Mouse (Mus musculus) frontal cortex, postnatal 10 days (tissue): ENCODE results near the gene Etl4.

Source experiments
- DNase-seq, 2 experiments: peaks; one replicate each; pipeline ENCODE4 v3.0.0; 2022; ENCODE audit warnings: low spot score in 2 of 2, mixed read lengths in 1 of 2

Etl4 gene

GRCm38 (mm10) chr2:19909171-19909899 is at the start of gene Etl4:
Etl4 (plus strand) TSS chr2:19909780.
- DNase-seq, result peak; percentile 58 to 76

DNA sequence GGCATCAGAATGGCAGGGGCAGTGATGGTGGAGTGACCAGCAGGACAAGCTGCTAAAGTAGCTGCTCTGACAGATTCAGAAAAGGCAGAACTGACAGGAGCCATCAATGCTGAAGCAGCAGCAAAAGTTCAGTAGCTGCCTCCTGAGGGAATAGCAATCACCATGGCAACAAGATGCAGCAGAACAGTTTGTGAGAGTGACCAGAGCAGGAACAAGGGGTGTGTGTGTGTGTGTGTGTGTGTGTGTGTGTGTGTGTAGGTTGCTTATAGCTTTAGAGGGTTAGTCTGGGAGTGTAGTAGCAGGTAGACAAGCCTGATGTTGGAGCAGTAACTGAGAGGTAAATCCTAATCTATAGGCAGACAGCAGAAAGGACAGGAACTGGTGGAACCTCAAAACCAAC is 40.4 kb upstream of the Etl4 start:
- no peak for DNase-seq

- no peak for DNase-seq
Measured at GRCm38 (mm10) chr2:19871881-19872280, 37.7 kb upstream of the Etl4 start.

DNA sequence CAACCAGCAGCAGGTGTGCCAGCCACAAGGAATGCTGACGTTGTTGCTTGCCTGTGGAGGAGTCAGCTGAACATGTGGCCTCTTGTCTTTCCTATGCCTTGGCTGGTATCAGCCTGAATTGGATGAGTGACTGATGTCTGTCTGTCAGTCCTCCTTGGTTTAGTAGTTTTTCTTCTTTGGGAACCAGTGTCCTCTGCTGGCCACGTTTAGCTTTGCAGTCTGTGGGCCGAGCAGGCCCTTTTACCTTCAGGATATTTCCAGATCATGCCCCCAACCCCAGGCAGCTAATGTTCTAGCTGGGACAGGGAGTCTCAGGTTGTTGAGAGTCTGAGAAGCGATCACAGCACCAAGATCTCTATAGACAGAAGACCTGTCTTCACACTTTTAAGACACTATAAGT is 18.7 kb upstream of the Etl4 start:
- no peak for DNase-seq

DNA sequence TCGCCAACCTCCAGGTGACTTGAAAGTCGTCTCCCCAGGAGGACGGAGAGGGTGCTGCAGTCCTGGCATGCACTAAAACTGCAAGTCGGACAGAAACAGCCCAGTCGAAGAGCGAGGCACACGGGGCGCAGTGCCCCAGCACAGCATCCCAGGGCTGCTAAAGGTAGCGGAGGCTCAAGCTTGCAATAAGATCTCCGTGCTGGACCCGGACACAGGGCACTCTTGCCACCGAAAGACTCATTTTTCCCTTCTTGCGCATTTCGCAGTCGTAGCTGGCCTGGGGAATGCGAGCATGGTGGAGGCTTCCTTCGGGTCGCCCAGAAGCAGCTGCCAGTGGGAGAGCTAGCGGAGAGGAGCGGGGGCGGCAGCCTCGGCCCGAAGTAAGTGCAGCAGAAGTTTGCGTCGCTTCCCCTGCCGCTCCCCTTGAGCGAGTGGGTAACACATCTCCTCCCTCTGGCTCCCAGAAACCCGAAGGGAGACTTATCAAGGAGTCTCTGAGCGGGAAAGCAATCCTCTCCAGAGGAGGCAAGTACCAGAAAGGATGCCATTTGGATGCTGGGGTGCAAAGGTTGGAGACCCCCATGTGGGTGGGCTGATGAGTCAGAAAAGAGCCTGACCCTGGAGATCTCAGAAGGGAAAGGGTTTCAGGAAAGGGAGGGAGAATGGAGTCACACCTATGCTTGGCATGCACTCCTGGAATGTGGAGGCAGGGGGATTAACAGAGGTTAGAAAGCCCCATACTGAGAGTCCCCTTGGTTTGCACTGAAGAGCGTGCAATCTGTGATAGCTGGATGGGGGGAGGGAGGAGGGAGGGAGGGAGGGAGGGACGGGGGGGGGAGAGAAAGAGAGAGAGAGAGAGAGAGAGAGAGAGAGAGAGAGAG is 560 bp downstream of the Etl4 start:
- peak; percentile 29 to 40 for DNase-seq

DNA sequence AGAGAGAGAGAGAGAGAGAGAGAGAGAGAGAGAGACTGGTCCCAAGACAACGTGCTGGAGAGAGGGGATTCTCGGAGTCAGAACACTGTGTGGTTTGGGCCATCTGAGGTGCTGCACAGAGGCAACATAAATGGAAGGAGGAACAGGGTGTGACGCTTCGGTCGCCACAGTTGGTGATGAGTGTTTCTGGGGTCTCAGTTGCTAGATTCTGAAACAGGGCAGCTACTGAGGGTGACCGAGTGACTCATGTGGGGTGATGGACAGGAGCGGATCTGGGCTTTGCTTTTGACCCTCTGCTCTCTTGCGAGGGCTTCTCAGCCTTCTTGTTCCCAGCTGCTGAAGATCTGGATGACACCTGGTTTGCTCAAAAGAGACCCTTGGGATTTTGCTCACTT is 1.2 kb downstream of the Etl4 start:
- peak in 1 of 2 experiments; percentile 7 for DNase-seq

GRCm38 (mm10) chr2:19919190-19919589 is 9.6 kb downstream of the Etl4 start:
- DNase-seq, result peak in 1 of 2 experiments; percentile 15

GRCm38 (mm10) chr2:19930009-19930408 is 20.4 kb downstream of the Etl4 start:
- DNase-seq, result no peak

GRCm38 (mm10) chr2:19933836-19934235 is 24.3 kb downstream of the Etl4 start:
- DNase-seq, result no peak

GRCm38 (mm10) chr2:19945205-19945604 is 35.6 kb downstream of the Etl4 start:
- no peak for DNase-seq

GRCm38 (mm10) chr2:19953028-19953427 is 43.4 kb downstream of the Etl4 start:
- no peak for DNase-seq

GRCm38 (mm10) chr2:19966445-19966844 is 56.9 kb downstream of the Etl4 start:
- DNase-seq, result no peak

DNA sequence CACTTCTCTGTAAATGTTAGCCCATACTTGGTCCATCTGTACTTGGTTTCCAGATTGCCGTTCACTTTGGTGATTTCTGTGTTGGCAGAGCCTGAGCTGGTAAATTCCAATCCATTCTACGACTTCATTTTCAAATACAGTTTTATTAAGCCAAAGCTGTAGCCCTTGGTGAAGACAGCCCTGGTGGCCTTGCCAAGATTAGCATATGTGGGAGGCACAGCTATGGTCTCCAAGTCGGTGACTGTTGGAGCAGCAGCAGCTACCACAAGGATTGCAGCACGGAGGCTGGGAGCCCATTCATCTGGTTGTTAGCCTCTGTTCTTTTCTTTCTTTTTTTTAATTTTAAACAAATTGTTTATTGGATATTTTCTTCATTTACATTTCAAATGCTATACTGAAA is 128.1 kb downstream of the Etl4 start:
- DNase-seq, result no peak

DNA sequence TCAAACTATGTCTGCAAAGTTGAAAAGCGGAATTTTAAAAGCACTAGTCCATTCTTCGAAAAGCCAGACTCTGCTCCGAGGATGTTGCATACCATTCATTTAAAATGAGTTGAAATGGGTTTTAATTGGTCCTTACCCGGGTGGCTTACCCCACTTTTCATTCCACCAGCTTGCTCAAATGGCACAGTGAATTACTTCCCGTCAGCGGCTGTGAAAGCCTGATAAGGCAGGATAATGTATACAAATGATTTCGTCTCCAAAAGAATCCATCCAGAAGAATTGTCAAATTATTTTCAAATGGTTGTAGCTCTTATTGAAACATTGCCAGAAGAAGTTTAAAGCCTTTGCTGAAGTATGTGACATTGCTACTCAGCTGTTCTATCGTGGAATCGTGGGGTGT is 162.8 kb downstream of the Etl4 start:
- no peak for DNase-seq

DNA sequence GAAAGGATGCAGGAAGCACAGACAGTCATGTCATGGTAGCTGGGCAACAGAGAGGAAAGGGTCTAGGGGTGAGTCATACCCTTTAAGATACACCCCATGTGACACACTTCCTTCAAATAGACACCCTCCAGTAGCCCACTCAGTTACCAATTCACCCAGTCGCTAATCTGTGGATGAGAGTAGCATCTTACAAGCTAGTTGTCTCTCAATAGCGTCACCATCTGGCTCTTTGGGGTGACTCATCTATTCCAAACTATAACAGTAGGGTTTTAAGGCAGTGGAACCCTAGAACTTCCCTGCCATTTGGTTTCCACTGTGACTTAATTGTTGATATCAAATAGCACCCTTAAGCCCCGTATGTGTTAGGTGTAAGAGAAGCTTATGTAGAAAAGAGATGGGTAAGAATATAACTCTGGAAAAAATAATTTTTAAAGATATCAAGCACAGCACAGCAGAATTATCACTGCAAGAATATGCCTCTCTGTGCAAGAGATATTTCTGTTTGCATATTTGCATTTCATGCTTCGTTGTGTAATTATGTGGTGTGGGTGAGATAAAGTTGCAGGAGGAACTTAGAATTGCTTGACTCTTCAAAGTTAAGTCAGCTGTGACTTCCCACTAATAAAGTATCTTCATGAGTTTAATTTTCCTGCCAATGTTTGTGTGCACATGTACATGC is 166.7 kb downstream of the Etl4 start:
- DNase-seq, result no peak

DNA sequence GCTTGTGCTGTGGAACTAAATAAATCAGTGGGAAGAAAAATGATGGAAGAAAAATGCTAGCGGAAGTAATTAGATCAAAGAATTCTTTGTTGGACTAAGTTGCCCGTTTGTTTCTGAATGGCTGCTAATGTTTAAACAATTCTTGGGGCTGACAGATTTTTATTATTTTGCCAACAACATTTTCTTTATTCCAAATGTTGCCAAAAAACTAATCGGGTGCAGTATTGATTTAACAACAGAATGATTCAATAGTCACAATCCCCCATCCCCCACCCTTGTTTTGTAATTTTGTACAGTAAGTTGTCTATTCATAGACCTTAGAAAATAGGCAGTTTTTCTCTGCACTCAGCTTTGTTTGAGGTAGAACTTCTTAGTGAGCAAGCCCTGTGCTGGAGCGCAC is 175.2 kb downstream of the Etl4 start:
- DNase-seq, result no peak

GRCm38 (mm10) chr2:20105456-20105855 is 195.9 kb downstream of the Etl4 start:
- no peak for DNase-seq

- DNase-seq, result no peak
Measured at GRCm38 (mm10) chr2:20111703-20112102, 202.1 kb downstream of the Etl4 start.

DNA sequence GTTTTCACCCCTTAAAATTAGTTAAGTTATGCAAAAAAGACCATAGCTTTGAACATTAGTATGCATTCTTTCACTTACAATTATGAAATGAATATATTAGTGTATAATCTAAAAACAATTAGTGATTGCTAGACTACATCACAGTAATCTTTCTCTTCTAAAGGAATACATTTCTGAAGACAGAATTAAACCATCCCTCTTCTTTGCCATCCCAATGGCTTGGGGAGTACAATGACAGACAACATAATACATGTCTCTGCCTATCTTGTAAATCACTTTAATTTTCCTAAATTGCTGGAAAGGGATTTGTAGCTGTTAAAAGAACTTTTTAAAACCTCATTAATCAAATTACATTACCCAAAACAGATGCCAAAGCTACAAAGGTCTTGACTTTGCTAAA is 216.3 kb downstream of the Etl4 start:
- DNase-seq, result no peak

DNA sequence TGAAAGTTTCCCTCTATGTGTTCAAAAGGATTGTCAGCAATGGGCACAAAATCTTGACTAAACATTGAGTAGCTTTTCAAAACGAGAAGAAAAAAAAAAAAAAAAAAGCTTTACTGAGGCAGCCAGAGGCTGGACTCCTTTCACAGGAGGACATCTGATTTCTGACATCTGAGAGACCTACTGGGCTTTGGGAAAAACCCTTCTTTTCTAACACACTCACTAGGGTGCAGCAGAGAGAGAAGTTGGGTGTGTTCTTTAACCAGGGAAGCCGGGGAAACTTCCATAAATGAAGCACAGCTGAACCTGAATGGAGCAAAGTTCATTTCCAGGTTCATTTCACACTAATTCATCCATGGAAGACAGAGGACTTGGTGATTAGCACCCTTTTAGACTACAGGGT is 222.2 kb downstream of the Etl4 start:
- no peak for DNase-seq

DNA sequence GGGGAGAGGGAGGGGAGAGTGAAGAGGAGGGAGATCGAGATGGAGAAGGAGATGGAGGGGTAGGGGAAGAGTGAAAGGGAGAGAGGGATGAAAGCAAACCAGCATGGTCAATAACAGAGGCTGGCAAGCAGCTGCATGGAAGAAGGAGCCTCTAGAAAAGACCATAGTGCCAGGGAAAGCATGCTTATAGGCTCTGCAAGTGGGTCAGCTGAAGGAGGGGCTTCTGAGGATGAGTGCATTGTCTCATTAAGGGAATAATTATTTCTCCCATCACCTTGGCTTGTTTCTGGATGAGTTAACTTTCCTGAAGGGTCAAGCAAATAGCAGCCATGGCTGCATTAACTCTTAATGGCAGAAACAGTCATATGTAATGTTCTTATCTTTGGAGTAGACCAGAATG is 228.8 kb downstream of the Etl4 start:
- no peak for DNase-seq

DNA sequence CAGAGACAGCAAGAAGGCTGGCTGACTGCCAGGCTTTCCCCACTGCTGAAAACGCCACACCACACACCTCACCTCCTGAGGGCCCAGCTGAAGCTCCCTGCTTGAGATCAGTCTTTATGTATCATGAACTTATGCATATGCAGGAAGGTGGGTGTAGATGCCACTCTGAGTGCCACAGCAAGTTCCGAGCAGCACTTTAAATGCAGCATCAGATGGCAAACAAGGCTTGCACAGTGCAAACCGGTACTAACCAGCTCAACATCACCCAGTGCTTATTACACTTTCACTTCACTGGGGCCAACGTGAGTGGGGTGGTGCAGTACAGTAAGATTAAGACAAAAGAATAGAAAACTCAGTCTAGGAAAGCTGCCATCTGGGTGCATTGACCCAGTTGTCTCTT is 235.8 kb downstream of the Etl4 start:
- peak; percentile 6 for DNase-seq

- DNase-seq, result no peak
Measured at GRCm38 (mm10) chr2:20167073-20167472, 257.5 kb downstream of the Etl4 start.
